Mouse (Mus musculus): ENCODE measurements at regions not wholly inside any gene's neighbourhood (a gene's known extent, or its start where the extent isn't known, plus 50 kb on each side); places are given as distances from the start of the nearest gene placed in this dataset.

DNA sequence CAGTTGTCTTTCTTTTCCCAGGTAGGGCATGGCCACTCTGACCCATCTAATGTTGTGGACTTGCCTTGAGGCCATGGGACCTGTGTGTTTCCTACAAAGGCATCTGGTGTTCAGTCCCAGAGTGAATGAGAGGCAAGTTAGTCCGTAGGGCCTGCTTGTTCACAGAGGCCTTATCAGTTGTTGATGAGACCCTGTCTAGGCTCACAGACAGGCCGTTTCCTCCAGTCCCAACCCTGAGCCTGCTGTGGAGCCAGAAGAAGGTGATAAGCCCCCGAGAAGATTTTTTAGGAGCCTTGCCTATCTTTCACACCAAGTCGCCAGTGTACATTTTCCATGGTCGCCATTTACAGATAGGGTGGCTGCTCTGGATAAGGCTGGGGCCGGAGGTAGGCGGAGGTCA, 74.1 kb upstream of the Tbx20 start:
- no peak for TF ChIP-seq CTCF (IDR thresholded peaks at IDR 0.05; ENCODE audit: borderline replicate concordance, extremely low read depth, insufficient read depth, insufficient read length)
- no peak for TF ChIP-seq POLR2A (IDR thresholded peaks at IDR 0.05; ENCODE audit: borderline replicate concordance, extremely low read depth, insufficient read depth, insufficient read length, poor library complexity, severe bottlenecking)
